Mouse (Mus musculus) neural tube, embryonic 14.5 days (tissue): ENCODE measurements at regions not wholly inside any gene's neighbourhood (a gene's known extent, or its start where the extent isn't known, plus 50 kb on each side); places are given as distances from the start of the nearest gene placed in this dataset.

Source experiments
- ATAC-seq: fragments of 200-750 bp; cut with Nextera tagmentation; 2 replicates; pipeline ENCODE4 v1.8.0; 2017; ENCODE audit warnings: low read depth, mild to moderate bottlenecking, moderate TSS enrichment, moderate library complexity
- H3K27ac ChIP-seq: fragments of 300-500 bp; sonication (generic); 2 replicates; pipeline ENCODE4 v1.5.1; 2014; ENCODE audit warnings: low read depth, mild to moderate bottlenecking, control low read depth, low read length, moderate library complexity, mixed read lengths
- H3K27me3 ChIP-seq: fragments of 300-500 bp; sonication (generic); 2 replicates; pipeline ENCODE4 v1.6.1; 2014; ENCODE audit warnings: low read length; ENCODE audit not compliant: control insufficient read depth, insufficient read depth
- H3K36me3 ChIP-seq: fragments of 300-500 bp; sonication (generic); 2 replicates; pipeline ENCODE4 v1.6.1; 2014; ENCODE audit warnings: low read length, mixed read lengths; ENCODE audit not compliant: control insufficient read depth, insufficient read depth
- H3K4me1 ChIP-seq: fragments of 300-500 bp; sonication (generic); 2 replicates; pipeline ENCODE4 v1.6.1; 2014; ENCODE audit warnings: low read length; ENCODE audit not compliant: control insufficient read depth, insufficient read depth
- H3K4me2 ChIP-seq: fragments of 300-500 bp; sonication (generic); 2 replicates; pipeline ENCODE4 v1.6.1; 2014; ENCODE audit warnings: mild to moderate bottlenecking, low read depth, low read length, control low read depth
- H3K4me3 ChIP-seq: fragments of 300-500 bp; sonication (generic); 2 replicates; pipeline ENCODE4 v1.5.1; 2014; ENCODE audit warnings: low read depth, low read length, control low read depth, mixed read lengths
- H3K9ac ChIP-seq: fragments of 300-500 bp; sonication (generic); replicated peaks from 2 replicates; pipeline ENCODE4 v1.6.1; 2014; ENCODE audit warnings: low read depth, mild to moderate bottlenecking, control low read depth, low read length, mixed read lengths
- H3K9me3 ChIP-seq: fragments of 300-500 bp; sonication (generic); 2 replicates; pipeline ENCODE4 v1.6.1; 2016; ENCODE audit warnings: low read length; ENCODE audit not compliant: control insufficient read depth
- WGBS: fragments of 180-500 bp; shearing (Covaris S2); extraction: QIAGEN DNeasy Blood & Tissue Kit; methylation state at CpG from one replicate; pipeline ENCODE4 v1.1.7; 2014; 5-methylcytosine and 5-hydroxymethylcytosine counted together

GRCm38 (mm10) chr14:56313969-56314368 lies 50.9 kb upstream of the Atp12a start:
- Histone ChIP-seq H3K36me3 (no peaks in the 10 kb centered on the region), H3K27me3 (no peaks in the 10 kb centered on the region), H3K9me3 (no peaks in the 10 kb centered on the region), H3K4me3 (no peak overlapping the region), H3K4me2 (no peak overlapping the region), H3K9ac (no peak overlapping the region), H3K27ac (no peak overlapping the region), H3K4me1 (no peaks in the 10 kb centered on the region)
- 68% methylated on average over 9 of the region's 9 CpGs for WGBS
- ATAC-seq = peak; percentile 51; the same call in 1 of the 2 replicates

DNA sequence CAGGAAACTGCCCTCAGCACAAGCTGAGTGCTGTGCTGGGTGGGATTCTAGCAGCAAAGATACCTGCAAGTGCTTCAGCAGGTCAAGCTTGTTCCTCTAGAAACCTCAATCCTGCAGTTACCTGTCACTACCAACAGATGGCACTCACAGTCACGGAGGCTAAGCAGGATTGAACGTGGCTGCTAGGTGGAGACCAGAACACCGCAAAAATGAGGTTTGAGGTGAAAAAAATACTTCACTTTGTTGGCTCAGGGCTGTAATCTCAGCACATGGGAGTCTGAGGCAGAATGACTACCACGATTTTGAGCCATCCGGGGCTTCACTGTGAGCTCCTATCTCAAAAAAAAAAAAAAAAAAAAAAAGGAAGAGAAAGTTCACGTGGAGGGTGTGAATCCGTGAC lies 50.4 kb upstream of the Atp12a start:
- ATAC-seq = no peak
- H3K27ac ChIP-seq = no peak overlapping the region
- 38% methylated on average over 7 of the region's 7 CpGs for WGBS
- no peak overlapping the region for H3K4me3 ChIP-seq
- no peaks in the 10 kb centered on the region for H3K4me1 ChIP-seq
- no peak overlapping the region for H3K4me2 ChIP-seq
- H3K9ac ChIP-seq = no peak overlapping the region
- no peaks in the 10 kb centered on the region for H3K27me3 ChIP-seq
- no peaks in the 10 kb centered on the region for H3K9me3 ChIP-seq
- no peaks in the 10 kb centered on the region for H3K36me3 ChIP-seq
